Mouse (Mus musculus): ENCODE measurements around the gene Zfp790. TPM values are rescaled to one million over a fixed set of nuclear protein-coding genes. Genes with fewer than 3 reads are reported as not detected.

The Zfp790 gene
- total and polyA plus RNA-seq, 3 experiments, result 3.1 to 10.8 (median 10.1) TPM

DNA sequence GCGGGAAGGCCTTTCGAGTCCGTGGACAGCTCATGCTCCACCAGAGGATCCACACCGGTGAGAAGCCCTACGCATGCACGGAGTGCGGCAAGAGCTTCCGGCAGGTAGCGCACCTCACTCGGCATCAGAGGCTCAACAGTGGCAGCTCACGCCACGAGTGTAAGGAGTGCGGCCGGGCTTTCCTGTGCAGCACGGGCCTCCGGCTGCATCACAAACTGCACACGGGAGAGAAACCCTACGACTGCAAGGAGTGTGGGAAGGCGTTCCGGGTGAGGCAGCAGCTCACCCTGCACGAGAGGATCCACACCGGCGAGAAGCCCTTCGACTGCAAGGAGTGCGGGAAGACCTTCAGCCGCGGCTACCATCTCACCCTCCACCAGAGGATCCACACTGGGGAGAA is 23.0 kb upstream of the Zfp790 start:
- Histone ChIP-seq H3K4me1 (ENCODE audit: control insufficient read depth, insufficient read depth, low read length) (no peaks in the 10 kb centered on the region), H3K4me3 (no peak overlapping the region), H3K36me3 (ENCODE audit: control insufficient read depth, insufficient read depth, low read length) (no peaks in the 10 kb centered on the region), H3K9ac (ENCODE audit: low read depth, low read length) (no peak overlapping the region), H3K79me2 (replicated peaks; ENCODE audit: control insufficient read depth, insufficient read depth, low read length) (no peaks in the 10 kb centered on the region), H3K27ac (no peak overlapping the region), H3K27me3 (ENCODE audit: control insufficient read depth, insufficient read depth, low read length) (no peaks in the 10 kb centered on the region)
- 53% methylated on average over 27 of the region's 27 CpGs for WGBS
- TF ChIP-seq EP300 (IDR thresholded peaks at IDR 0.05; ENCODE audit: insufficient read depth, low read depth, low read length) (no peak), POLR2A (IDR thresholded peaks at IDR 0.05; ENCODE audit: insufficient read depth, low read depth, low read length) (no peak), CTCF (IDR thresholded peaks at IDR 0.05) (no peak)
- intact Hi-C loops (cut with DNase I), result no loop called here
- no peak for DNase-seq

DNA sequence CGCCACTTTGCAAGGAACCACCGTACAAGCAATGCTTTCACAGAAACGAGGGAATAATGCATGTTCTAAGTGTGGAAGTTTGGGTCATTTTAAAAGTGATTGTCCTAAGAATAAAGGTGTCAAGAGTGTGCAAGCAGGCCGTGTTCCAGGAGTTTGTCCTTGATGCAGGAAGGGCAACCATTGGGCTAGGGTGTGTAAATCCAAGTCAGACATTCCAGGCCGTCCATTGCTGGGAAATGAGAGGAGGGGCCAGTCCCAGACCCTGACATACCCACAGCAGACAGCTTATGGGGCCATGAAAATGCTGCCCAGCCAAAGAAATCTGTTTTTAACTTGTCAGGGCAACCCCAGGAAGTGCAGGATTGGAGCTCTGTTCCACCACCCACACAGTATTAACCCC is 8.9 kb upstream of the Zfp790 start:
- no peak for TF ChIP-seq POLR2A (IDR thresholded peaks at IDR 0.05; ENCODE audit: insufficient read depth, low read depth, low read length)
- no peak for TF ChIP-seq EP300 (IDR thresholded peaks at IDR 0.05; ENCODE audit: insufficient read depth, low read depth, low read length)
- TF ChIP-seq CTCF (IDR thresholded peaks at IDR 0.05), result no peak
- 51% methylated on average over 5 of the region's 5 CpGs for WGBS
- Histone ChIP-seq H3K9ac (ENCODE audit: low read depth, low read length) (no peak overlapping the region), H3K79me2 (replicated peaks; ENCODE audit: control insufficient read depth, insufficient read depth, low read length) (no peaks in the 10 kb centered on the region), H3K4me3 (no peak overlapping the region), H3K4me1 (ENCODE audit: control insufficient read depth, insufficient read depth, low read length) (no peaks in the 10 kb centered on the region; the same call in 1 of the 2 replicates), H3K36me3 (ENCODE audit: control insufficient read depth, insufficient read depth, low read length) (no peaks in the 10 kb centered on the region), H3K27ac (no peak overlapping the region), H3K27me3 (ENCODE audit: control insufficient read depth, insufficient read depth, low read length) (no peaks in the 10 kb centered on the region)
- no peak for DNase-seq
- intact Hi-C loops (cut with DNase I), result no loop called here

GRCm38 (mm10) chr7:29812244-29812643 is 3.7 kb upstream of the Zfp790 start:
- Histone ChIP-seq H3K4me1 (ENCODE audit: control insufficient read depth, insufficient read depth, low read length) (peaks cover 9% of the 10 kb centered on the region), H3K27me3 (ENCODE audit: control insufficient read depth, insufficient read depth, low read length) (no peaks in the 10 kb centered on the region), H3K36me3 (ENCODE audit: control insufficient read depth, insufficient read depth, low read length) (no peaks in the 10 kb centered on the region), H3K27ac (no peak overlapping the region), H3K4me3 (no peak overlapping the region), H3K79me2 (replicated peaks; ENCODE audit: control insufficient read depth, insufficient read depth, low read length) (peaks cover 3% of the 10 kb centered on the region; the same call in 1 of the 2 replicates), H3K9ac (ENCODE audit: low read depth, low read length) (no peak overlapping the region)
- intact Hi-C loops (cut with DNase I), result no loop called here
- 97% methylated on average over 1 of the region's 1 CpGs for WGBS
- DNase-seq, result no peak
- TF ChIP-seq EP300 (IDR thresholded peaks at IDR 0.05; ENCODE audit: insufficient read depth, low read depth, low read length), result no peak
- no peak for TF ChIP-seq CTCF (IDR thresholded peaks at IDR 0.05)
- TF ChIP-seq POLR2A (IDR thresholded peaks at IDR 0.05; ENCODE audit: insufficient read depth, low read depth, low read length), result no peak

DNA sequence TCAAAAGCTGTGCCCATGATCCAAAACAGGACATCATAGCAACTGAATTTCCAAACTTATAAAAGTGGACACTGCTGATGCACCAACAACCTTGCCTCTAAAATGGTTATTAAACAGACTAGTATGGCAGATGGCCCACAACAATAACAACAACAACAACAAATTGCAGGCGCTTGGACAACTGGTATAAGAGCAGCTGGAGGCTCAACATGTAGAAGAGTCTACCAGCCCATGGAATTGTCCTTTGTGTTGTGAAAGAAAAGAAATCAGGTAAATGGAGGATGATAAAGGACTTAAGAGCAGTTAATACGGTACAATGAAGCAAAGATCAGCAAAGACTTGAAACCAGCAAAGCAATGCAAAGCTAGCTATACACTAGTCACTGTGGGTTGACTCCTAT is 1.5 kb upstream of the Zfp790 start:
- no peak overlapping the region for H3K4me3 ChIP-seq
- intact Hi-C loops (cut with DNase I), result no loop called here
- H3K4me1 ChIP-seq (ENCODE audit: control insufficient read depth, insufficient read depth, low read length), result peaks cover 13% of the 10 kb centered on the region
- no peak for DNase-seq
- TF ChIP-seq EP300 (IDR thresholded peaks at IDR 0.05; ENCODE audit: insufficient read depth, low read depth, low read length), result no peak
- no peak for TF ChIP-seq CTCF (IDR thresholded peaks at IDR 0.05)
- TF ChIP-seq POLR2A (IDR thresholded peaks at IDR 0.05; ENCODE audit: insufficient read depth, low read depth, low read length), result no peak
- H3K36me3 ChIP-seq (ENCODE audit: control insufficient read depth, insufficient read depth, low read length), result no peaks in the 10 kb centered on the region
- WGBS, result 99% methylated on average over 2 of the region's 2 CpGs
- no peaks in the 10 kb centered on the region for H3K27me3 ChIP-seq (ENCODE audit: control insufficient read depth, insufficient read depth, low read length)
- H3K27ac ChIP-seq, result no peak overlapping the region
- H3K9ac ChIP-seq (ENCODE audit: low read depth, low read length), result no peak overlapping the region
- H3K79me2 ChIP-seq (replicated peaks; ENCODE audit: control insufficient read depth, insufficient read depth, low read length), result peaks cover 3% of the 10 kb centered on the region; the same call in 1 of the 2 replicates

- Histone ChIP-seq H3K36me3 (ENCODE audit: control insufficient read depth, insufficient read depth, low read length) (no peaks in the 10 kb centered on the region), H3K4me1 (ENCODE audit: control insufficient read depth, insufficient read depth, low read length) (peaks cover 13% of the 10 kb centered on the region), H3K4me3 (peak overlapping the region; percentile 66), H3K79me2 (replicated peaks; ENCODE audit: control insufficient read depth, insufficient read depth, low read length) (peaks cover 3% of the 10 kb centered on the region; the same call in 1 of the 2 replicates), H3K27me3 (ENCODE audit: control insufficient read depth, insufficient read depth, low read length) (no peaks in the 10 kb centered on the region), H3K9ac (ENCODE audit: low read depth, low read length) (peak overlapping the region; percentile 59), H3K27ac (peak overlapping the region; percentile 83)
- no peak for TF ChIP-seq EP300 (IDR thresholded peaks at IDR 0.05; ENCODE audit: insufficient read depth, low read depth, low read length)
- TF ChIP-seq POLR2A (IDR thresholded peaks at IDR 0.05; ENCODE audit: insufficient read depth, low read depth, low read length), result no peak
- TF ChIP-seq CTCF (IDR thresholded peaks at IDR 0.05), result no peak
- no peak for DNase-seq
- WGBS, result 2% methylated on average over 12 of the region's 12 CpGs
- intact Hi-C loops (cut with DNase I), result loop anchor here (5.0 kb wide), 2 partner anchors 167 to 402 kb away; partner anchors contain the start of gene Zfp568
Measured at GRCm38 (mm10) chr7:29815061-29815784, 691 bp upstream of the Zfp790 start.

DNA sequence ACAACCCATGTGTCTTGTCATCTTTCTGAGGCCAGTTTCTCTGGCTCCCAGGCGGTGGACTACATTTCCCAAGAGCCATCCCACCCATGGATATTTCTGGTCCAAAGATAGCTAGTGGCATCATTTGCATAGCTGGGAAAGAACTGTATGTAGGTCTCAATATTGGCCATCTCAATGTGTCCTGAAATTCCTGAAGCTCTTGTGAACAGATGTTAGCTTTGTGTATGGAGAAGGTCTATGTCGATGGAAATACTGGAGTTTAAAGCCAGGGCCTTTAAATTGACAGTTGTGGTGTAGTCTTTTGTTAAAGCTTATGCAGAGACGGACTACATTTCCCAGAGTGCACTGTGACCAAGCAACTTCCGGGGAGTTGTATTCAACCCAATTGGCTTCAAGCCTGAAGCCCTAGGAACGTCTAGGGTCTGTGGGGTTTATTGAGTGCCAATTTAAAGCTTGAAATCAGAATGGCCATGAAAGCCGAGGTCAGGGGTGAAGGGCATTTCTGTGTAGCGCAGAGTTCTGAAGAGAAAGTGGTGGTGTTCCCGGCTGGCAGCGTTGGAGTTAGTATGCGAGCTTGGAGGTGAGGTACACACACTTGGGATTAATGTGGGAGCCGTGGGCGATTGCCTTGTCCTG is 2.8 kb downstream of the Zfp790 start:
- H3K9ac ChIP-seq (ENCODE audit: low read depth, low read length), result peak overlapping the region; percentile 66
- peak overlapping the region; percentile 69 for H3K4me3 ChIP-seq
- H3K79me2 ChIP-seq (replicated peaks; ENCODE audit: control insufficient read depth, insufficient read depth, low read length), result peaks cover 5% of the 10 kb centered on the region; the same call in 1 of the 2 replicates
- WGBS, result under 1% methylated on average over 12 of the region's 12 CpGs
- peak; percentile 71 to 82 for DNase-seq
- TF ChIP-seq EP300 (IDR thresholded peaks at IDR 0.05; ENCODE audit: insufficient read depth, low read depth, low read length) (no peak), POLR2A (IDR thresholded peaks at IDR 0.05; ENCODE audit: insufficient read depth, low read depth, low read length) (0 out of 2 replicates have a peak, but pooled peaks have one; percentile 18)
- H3K4me1 ChIP-seq (ENCODE audit: control insufficient read depth, insufficient read depth, low read length), result peaks cover 13% of the 10 kb centered on the region
- H3K36me3 ChIP-seq (ENCODE audit: control insufficient read depth, insufficient read depth, low read length), result no peaks in the 10 kb centered on the region
- peak overlapping the region; percentile 85 for H3K27ac ChIP-seq
- H3K27me3 ChIP-seq (ENCODE audit: control insufficient read depth, insufficient read depth, low read length), result no peaks in the 10 kb centered on the region
- intact Hi-C loops (cut with DNase I), result loop anchor here (2.0 to 5.0 kb wide), 4 partner anchors 34 to 399 kb away; partner anchors contain the start of genes Zfp568, Zfp84 and Zfp940
